Mouse (Mus musculus) cortical plate, adult 2 months (tissue): ENCODE results near the gene Enpp7. TPM values are rescaled to one million over a fixed set of nuclear protein-coding genes. Genes with fewer than 3 reads are reported as not detected.

Experiments used
- H3K27ac ChIP-seq: fragments of 200-500 bp; 2 replicates; pipeline ENCODE4 v1.5.1; 2012; ENCODE audit warnings: low read length, control low read depth, inconsistent platforms; ENCODE audit not compliant: insufficient read depth
- H3K4me1 ChIP-seq: fragments of 200-500 bp; 2 replicates; pipeline ENCODE4 v1.6.1; 2011; ENCODE audit warnings: low read length; ENCODE audit not compliant: control insufficient read depth, insufficient read depth
- H3K4me3 ChIP-seq: fragments of 200-500 bp; 2 replicates; pipeline ENCODE4 v1.5.1; 2011; ENCODE audit warnings: mild to moderate bottlenecking, low read length, control low read depth; ENCODE audit not compliant: insufficient read depth
- CTCF ChIP-seq: fragments of 200-500 bp; IDR thresholded peaks from 2 replicates; pipeline ENCODE4 v1.5.1; 2011; ENCODE audit warnings: mild to moderate bottlenecking, control low read depth, low read length; ENCODE audit not compliant: insufficient read depth; ENCODE audit errors: extremely low read depth
- POLR2A ChIP-seq: fragments of 200-500 bp; IDR thresholded peaks from 2 replicates; pipeline ENCODE4 v1.6.1; 2011; ENCODE audit warnings: mild to moderate bottlenecking, low read length, control low read depth; ENCODE audit not compliant: insufficient read depth; ENCODE audit errors: extremely low read depth
- polyA plus RNA-seq: library from polyadenylated mRNA; depleted of rRNA; stranded (reverse); fragments of >200 nt; gene quantifications from 2 replicates; pipeline ENCODE4 v1.2.3, GENCODE M21; 2012

Gene Enpp7
- polyA plus RNA-seq, 1 experiment = not detected

GRCm38 (mm10) chr11:119034635-119035034 lies 46.6 kb downstream of the Enpp7 start:
- no peak overlapping the region for H3K4me3 ChIP-seq
- TF ChIP-seq POLR2A (no peak), CTCF (no peak)
- no peak overlapping the region for H3K27ac ChIP-seq
- no peaks in the 10 kb centered on the region; the same call in 1 of the 2 replicates for H3K4me1 ChIP-seq

DNA sequence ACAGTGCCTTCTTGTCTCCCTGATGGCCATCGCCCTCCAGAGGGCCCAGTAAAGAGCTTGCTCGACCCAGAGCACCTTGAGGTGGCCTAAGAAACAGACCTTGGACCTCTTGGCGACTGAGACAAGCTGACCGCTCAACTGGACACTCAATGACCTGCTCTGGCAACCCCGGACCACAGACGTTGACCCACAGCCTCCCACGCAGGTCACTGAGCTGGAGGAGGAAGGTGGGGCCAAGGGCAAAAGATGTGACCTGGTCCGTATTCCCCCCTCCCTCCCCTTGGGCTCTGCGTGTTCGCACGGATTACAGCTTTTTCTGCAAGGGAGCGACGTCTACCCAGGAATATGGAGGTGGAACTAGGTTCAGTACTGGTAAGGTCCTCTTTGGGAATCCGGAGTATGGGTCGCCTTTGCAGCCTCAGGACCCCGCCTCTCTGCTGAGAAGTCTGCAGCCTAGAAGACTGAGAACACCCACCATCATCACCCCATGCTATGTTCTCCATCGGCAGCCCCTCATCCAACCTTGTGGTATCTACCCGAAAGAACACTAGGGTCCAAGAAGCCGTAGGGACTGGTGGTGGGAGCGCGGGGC lies 47.2 kb downstream of the Enpp7 start:
- no peaks in the 10 kb centered on the region; the same call in 1 of the 2 replicates for H3K4me1 ChIP-seq
- no peak for TF ChIP-seq POLR2A
- no peak for TF ChIP-seq CTCF
- H3K4me3 ChIP-seq = no peak overlapping the region
- no peak overlapping the region for H3K27ac ChIP-seq

- TF ChIP-seq CTCF = no peak
- no peak for TF ChIP-seq POLR2A
- H3K4me3 ChIP-seq = no peak overlapping the region
- no peaks in the 10 kb centered on the region; the same call in 1 of the 2 replicates for H3K4me1 ChIP-seq
- H3K27ac ChIP-seq = no peak overlapping the region
Observed at GRCm38 (mm10) chr11:119035686-119036165, 47.7 kb downstream of the Enpp7 start.

DNA sequence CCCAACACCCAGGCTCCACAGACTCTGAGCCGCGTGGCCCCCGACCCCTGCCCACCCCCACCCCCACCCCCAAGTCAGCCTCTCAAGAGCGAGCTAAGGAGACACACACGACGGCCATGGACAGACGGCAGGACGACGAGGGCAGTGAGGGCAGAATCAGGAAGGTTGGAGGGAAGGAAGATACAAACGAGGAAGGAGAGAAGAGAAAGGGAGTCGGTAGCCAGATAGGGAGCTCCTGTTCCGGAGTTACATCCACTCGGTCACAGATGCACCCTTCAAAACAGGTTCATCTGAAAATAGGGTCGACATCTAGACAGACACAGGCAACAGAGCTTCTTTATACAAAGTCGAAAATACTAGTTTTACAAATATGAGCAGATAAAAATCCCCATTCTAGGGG lies 48.5 kb downstream of the Enpp7 start:
- TF ChIP-seq CTCF (no peak), POLR2A (no peak)
- Histone ChIP-seq H3K4me3 (no peak overlapping the region), H3K27ac (no peak overlapping the region), H3K4me1 (no peaks in the 10 kb centered on the region; the same call in 1 of the 2 replicates)

- no peaks in the 10 kb centered on the region; the same call in 1 of the 2 replicates for H3K4me1 ChIP-seq
- no peak overlapping the region for H3K4me3 ChIP-seq
- no peak overlapping the region for H3K27ac ChIP-seq
- TF ChIP-seq CTCF (no peak), POLR2A (no peak)
Observed at GRCm38 (mm10) chr11:119036934-119037779, 49.2 kb downstream of the Enpp7 start.

DNA sequence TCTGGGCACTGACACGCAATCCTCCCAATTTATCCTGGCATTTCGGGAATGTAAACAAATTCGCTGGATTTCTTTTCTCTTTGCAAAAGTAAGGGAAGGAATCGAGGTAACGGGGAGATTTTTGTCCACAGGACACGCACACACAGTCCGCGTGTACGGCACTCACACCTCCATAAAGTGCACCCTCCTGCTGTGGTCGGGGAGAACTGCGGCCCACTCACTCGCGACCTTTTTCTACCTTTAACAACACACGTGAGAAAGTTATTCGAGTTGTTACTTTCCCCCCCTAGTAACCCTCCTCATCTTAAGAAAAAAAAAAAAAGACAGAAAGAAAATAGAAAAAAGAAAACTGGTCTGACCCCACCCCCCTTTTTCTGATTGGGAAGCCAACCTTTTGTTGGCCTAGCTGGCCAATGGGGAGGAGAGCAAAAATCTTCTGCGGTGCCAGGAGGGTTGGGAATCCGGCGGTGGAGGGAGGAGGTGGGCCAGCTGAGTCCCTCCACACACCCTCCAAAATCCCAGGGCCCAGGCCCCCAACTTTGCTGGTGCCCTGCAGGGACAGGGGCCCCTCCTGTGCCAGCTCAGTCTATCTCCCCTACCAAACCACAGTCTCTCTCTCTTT lies 49.9 kb downstream of the Enpp7 start:
- Histone ChIP-seq H3K4me1 (no peaks in the 10 kb centered on the region; the same call in 1 of the 2 replicates), H3K4me3 (no peak overlapping the region), H3K27ac (no peak overlapping the region)
- TF ChIP-seq CTCF = no peak
- no peak for TF ChIP-seq POLR2A

DNA sequence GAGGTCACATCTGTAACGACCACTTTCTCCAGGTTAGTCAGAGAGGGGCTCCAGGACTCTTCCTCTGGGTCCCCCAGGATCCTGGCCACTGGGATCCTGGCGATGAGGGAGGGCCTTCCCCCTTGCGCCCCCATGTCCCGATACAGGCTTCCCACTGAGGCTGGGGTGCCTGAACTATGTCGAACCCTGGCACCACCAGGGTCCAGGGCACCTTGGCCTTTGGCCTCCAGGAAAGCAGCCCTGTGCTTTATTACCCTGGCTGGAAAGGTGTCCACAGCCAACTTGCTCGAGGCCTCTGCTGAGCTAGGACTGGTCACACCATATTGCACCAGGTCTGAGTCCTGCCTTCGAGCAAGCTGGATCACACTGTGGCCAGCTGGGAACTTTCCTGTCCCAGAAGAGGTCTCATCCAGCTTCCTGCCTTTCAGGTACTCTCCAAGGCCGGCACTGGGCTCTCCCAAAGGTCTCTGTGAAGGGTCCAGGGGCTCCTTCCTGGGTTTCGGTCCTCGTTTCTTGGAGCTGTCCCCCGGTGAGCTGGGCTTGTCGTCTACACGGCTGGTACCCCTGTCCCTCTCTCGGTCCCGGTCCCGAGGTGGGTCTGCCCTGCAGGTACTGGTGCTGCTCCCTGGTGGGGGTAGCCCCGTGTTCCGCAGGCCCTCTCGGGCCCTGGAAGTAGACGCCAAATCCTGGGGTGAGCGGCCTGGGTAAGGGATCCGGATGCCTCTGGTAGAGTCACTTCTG lies 50.9 kb downstream of the Enpp7 start:
- TF ChIP-seq POLR2A (no peak), CTCF (no peak)
- Histone ChIP-seq H3K4me1 (no peaks in the 10 kb centered on the region; the same call in 1 of the 2 replicates), H3K27ac (no peak overlapping the region), H3K4me3 (no peak overlapping the region)

DNA sequence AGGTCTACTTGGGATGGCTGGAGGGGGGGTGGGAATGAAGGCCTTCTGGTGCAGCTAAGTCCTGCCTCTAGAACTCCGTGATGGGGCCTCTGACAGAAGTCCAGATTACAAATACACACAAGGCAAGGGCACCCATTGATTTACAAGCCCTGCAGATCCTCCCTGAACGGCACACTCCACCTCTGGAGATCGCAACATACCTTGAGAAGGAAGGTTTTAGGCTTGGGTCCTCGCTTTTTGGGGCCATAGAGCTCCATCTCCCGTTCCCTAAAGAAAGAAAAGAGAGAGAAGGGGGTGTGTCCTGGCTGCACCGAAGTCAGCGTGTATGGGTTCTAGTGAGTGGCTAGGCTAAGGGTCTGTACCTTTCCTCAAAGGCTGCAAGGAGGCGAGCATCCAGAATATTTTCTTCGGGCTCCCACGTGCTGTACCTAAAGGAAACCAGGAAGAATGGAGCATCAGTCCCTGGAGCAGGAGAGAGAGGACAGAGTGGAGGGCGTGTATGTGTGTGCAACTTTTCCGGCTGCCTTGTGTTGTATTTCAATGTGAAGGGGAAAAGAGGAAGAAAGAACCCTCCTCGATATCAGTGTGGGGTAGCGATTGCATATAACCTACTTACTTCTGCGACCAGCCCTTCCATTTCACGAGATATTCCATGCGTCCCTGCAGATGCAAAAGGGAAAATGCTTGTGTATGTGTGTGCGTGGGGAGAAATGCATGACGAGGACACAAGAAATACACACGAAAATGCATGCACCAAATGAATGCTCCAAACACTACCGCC lies 51.9 kb downstream of the Enpp7 start:
- H3K4me1 ChIP-seq = no peaks in the 10 kb centered on the region; the same call in 1 of the 2 replicates
- no peak for TF ChIP-seq CTCF
- no peak for TF ChIP-seq POLR2A

More for the DNA sequence above, 51.9 kb downstream of the Enpp7 start:
- H3K27ac ChIP-seq = no peak overlapping the region
- H3K4me3 ChIP-seq = peak overlapping the region; percentile 86
